Mouse (Mus musculus): ENCODE results near the gene Lima1. TPM values are rescaled to one million over a fixed set of nuclear protein-coding genes. Genes with fewer than 3 reads are reported as not detected.
A peak's percentile ranks its signal among the peaks of the same experiment; 100 is the strongest.

Gene Lima1
- polyA plus RNA-seq, 1 experiment from 2014 or later, result 14.8 TPM

DNA sequence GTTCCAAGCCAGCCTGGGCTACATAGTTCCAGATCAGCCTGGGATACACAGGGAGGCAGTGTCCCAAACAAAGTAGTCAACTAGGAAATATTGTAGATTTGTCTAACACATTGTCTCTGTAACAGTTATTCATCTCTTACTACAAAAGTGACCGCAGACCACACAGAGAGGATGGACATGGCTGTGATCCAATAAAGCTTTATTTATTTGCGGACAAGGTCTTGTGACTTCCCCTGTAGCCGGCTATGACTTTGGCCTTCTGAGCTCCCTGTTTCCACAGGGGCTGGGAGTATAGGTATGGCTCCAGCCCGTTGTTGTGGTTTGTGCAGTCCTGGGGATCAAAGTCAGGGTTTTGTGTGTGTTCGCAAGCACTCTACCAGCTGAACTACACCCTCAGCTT lies 3.3 kb upstream of the Lima1 start:
- no peaks in the 10 kb centered on the region for H3K9me3 ChIP-seq (ENCODE audit: low read length)
- no peak overlapping the region for H3K4me3 ChIP-seq (ENCODE audit: low read depth, low read length)
- 57% methylated on average over 5 of the region's 5 CpGs for WGBS (ENCODE audit: insufficient replicate concordance)
- TF ChIP-seq EP300 (IDR thresholded peaks at IDR 0.05; ENCODE audit: low read depth) (no peak), CTCF (IDR thresholded peaks at IDR 0.05; ENCODE audit: low read depth) (no peak)
- DNase-seq, result no peak
- no peak overlapping the region for H3K9ac ChIP-seq (replicated peaks)
- H3K4me2 ChIP-seq (ENCODE audit: low read depth, low read length), result no peak overlapping the region
- H3K4me1 ChIP-seq (ENCODE audit: insufficient read depth), result peaks cover 19% of the 10 kb centered on the region
- no peaks in the 10 kb centered on the region for H3K27me3 ChIP-seq (ENCODE audit: insufficient read depth, low read length)
- no peak overlapping the region for H3K27ac ChIP-seq (ENCODE audit: low read depth)
- no peaks in the 10 kb centered on the region for H3K36me3 ChIP-seq (replicated peaks; ENCODE audit: insufficient read depth, low read length)
- ATAC-seq, result 0 out of 2 replicates have a peak, but pooled peaks have one; percentile 7

DNA sequence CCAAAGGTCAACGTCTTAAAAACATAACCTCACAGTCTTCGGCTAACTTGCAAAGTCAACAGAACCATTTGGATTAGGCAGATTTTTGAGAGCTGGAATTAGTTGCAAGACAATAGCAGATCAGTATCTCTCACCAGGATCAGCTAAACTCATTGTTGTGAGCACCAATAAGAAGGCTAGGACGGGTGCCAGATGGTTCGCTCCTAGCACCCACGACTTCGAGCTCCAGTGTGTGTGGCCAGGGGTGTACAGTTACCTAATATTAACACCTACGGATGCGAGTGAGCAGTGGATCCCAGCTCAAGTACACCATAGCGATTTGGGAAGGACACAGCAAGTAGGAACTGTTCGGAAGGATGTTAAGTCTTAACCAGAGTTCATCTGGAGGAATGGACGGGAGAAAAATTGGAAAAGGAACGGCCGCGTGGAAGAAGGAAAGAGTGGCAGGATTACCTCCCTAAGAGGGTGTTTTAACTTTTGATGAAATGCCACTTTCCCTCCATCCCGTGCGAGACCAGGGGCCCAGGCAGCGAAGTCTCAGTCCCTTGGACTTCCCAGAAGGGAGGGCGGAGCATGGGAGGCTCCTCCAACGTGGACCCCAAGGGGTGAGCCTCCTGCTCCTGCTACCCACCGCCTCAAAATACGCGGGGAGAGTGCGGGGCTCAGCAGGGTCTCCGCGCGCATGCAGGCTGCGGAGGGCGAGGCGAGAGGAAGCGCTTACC lies 483 bp downstream of the Lima1 start:
- H3K27ac ChIP-seq (ENCODE audit: low read depth), result peak overlapping the region; percentile 44; the same call in 1 of the 2 replicates
- H3K4me2 ChIP-seq (ENCODE audit: low read depth, low read length), result peak overlapping the region; percentile 90
- no peaks in the 10 kb centered on the region for H3K27me3 ChIP-seq (ENCODE audit: insufficient read depth, low read length)
- peak overlapping the region; percentile 57 for H3K4me3 ChIP-seq (ENCODE audit: low read depth, low read length)
- H3K9ac ChIP-seq (replicated peaks), result peak overlapping the region; percentile 59
- ATAC-seq, result peak; percentile 44
- TF ChIP-seq EP300 (IDR thresholded peaks at IDR 0.05; ENCODE audit: low read depth) (no peak), CTCF (IDR thresholded peaks at IDR 0.05; ENCODE audit: low read depth) (no peak)
- 5% methylated on average over 25 of the region's 30 CpGs for WGBS (ENCODE audit: insufficient replicate concordance)
- no peaks in the 10 kb centered on the region for H3K9me3 ChIP-seq (ENCODE audit: low read length)
- H3K36me3 ChIP-seq (replicated peaks; ENCODE audit: insufficient read depth, low read length), result no peaks in the 10 kb centered on the region
- no peak for DNase-seq
- H3K4me1 ChIP-seq (ENCODE audit: insufficient read depth), result peaks cover 25% of the 10 kb centered on the region

DNA sequence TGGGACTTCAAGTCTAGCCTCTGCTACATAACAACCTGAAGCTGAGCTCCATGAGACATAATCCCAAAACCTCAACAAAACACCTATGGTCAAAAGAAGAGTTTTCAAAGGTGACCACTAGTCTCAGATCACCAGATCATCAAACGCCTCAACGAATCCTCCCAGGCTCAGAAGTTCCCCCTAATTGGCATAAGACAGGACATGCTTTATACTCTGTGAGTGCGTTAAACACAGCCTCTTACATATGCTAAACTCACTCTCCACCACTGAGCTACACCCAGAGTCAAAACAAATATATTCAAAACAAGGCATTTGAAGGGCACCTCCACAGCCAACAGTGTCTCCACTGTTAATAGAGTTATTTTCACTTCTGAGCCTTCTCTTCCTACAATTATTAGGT lies 2.7 kb downstream of the Lima1 start:
- 76% methylated on average over 3 of the region's 3 CpGs for WGBS (ENCODE audit: insufficient replicate concordance)
- TF ChIP-seq CTCF (IDR thresholded peaks at IDR 0.05; ENCODE audit: low read depth) (no peak), EP300 (IDR thresholded peaks at IDR 0.05; ENCODE audit: low read depth) (no peak)
- no peak overlapping the region for H3K4me2 ChIP-seq (ENCODE audit: low read depth, low read length)
- no peak overlapping the region for H3K9ac ChIP-seq (replicated peaks)
- H3K27me3 ChIP-seq (ENCODE audit: insufficient read depth, low read length), result no peaks in the 10 kb centered on the region
- H3K4me3 ChIP-seq (ENCODE audit: low read depth, low read length), result no peak overlapping the region
- no peak overlapping the region for H3K27ac ChIP-seq (ENCODE audit: low read depth)
- no peak for ATAC-seq
- H3K36me3 ChIP-seq (replicated peaks; ENCODE audit: insufficient read depth, low read length), result no peaks in the 10 kb centered on the region
- peaks cover 26% of the 10 kb centered on the region for H3K4me1 ChIP-seq (ENCODE audit: insufficient read depth)
- DNase-seq, result no peak
- no peaks in the 10 kb centered on the region for H3K9me3 ChIP-seq (ENCODE audit: low read length)

DNA sequence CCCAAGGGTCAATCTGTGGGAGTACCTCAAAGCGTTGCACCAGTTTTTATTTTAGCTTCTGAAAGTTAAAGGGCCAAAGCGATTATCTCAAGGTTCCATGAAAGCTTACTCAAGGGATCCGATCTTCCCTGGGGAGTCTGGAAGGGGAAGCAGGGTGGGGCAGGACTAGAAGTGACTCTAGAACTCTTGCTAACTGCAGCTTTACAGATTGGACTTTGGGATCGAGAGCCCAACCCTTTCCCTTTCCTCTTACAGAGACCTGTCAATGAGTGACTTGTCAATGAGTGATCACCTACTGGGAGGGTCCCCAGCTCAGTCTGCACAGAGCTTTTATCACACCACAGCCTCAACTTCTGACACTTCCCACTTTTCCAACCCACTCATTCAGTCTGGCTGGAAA lies 7.6 kb downstream of the Lima1 start:
- H3K27me3 ChIP-seq (ENCODE audit: insufficient read depth, low read length), result no peaks in the 10 kb centered on the region
- no peak overlapping the region for H3K4me3 ChIP-seq (ENCODE audit: low read depth, low read length)
- H3K9ac ChIP-seq (replicated peaks), result no peak overlapping the region
- ATAC-seq, result 0 out of 2 replicates have a peak, but pooled peaks have one; percentile 49
- H3K27ac ChIP-seq (ENCODE audit: low read depth), result peak overlapping the region; percentile 60
- no peak for DNase-seq
- H3K9me3 ChIP-seq (ENCODE audit: low read length), result no peaks in the 10 kb centered on the region
- no peak overlapping the region; the same call in 1 of the 2 replicates for H3K4me2 ChIP-seq (ENCODE audit: low read depth, low read length)
- no peaks in the 10 kb centered on the region for H3K36me3 ChIP-seq (replicated peaks; ENCODE audit: insufficient read depth, low read length)
- TF ChIP-seq CTCF (IDR thresholded peaks at IDR 0.05; ENCODE audit: low read depth), result no peak
- TF ChIP-seq EP300 (IDR thresholded peaks at IDR 0.05; ENCODE audit: low read depth), result no peak
- WGBS (ENCODE audit: insufficient replicate concordance), result 47% methylated on average over 4 of the region's 4 CpGs
- H3K4me1 ChIP-seq (ENCODE audit: insufficient read depth), result peaks cover 14% of the 10 kb centered on the region

DNA sequence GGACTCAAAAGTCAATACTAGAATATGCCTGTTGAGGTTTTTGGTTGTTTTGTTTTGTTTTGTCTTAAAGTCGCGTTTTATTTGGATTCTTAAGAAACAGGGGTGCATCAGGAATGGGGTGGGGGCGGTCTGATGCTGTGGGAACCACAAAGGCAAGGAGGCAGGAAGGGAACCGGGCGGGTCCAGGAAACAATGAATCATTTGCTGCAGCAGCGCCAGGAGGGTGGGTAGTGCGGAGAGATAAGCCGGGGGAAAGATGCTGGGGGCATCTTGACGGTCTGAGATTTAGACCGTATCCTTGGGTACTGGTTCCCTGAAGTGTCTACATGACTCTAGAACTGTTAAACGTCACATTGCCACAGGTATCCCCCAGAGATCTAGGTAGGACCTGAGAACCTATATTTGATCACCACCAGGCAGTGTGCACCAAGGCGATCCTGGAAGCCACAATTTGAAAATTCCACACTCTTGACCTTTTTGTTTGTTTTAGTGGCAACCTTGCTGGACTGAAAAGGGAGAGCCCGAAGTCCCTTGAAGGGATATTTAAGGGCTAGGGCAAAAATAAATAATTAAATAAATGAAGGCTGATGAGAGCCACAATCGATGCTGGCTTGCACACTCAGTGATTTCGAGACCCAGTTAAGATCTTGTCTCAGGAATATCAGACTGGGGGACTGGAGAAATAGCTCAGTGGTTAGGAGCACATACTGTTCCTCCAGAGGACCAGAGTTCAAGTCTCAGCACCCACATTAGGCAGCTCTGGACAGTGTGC lies 8.6 kb downstream of the Lima1 start:
- no peaks in the 10 kb centered on the region for H3K36me3 ChIP-seq (replicated peaks; ENCODE audit: insufficient read depth, low read length)
- H3K9ac ChIP-seq (replicated peaks), result no peak overlapping the region
- H3K4me3 ChIP-seq (ENCODE audit: low read depth, low read length), result no peak overlapping the region
- DNase-seq (no peak), ATAC-seq (no peak)
- TF ChIP-seq EP300 (IDR thresholded peaks at IDR 0.05; ENCODE audit: low read depth), result no peak
- no peak for TF ChIP-seq CTCF (IDR thresholded peaks at IDR 0.05; ENCODE audit: low read depth)
- H3K4me2 ChIP-seq (ENCODE audit: low read depth, low read length), result no peak overlapping the region
- 20% methylated on average over 15 of the region's 15 CpGs for WGBS (ENCODE audit: insufficient replicate concordance)
- H3K27ac ChIP-seq (ENCODE audit: low read depth), result peak overlapping the region; percentile 69
- no peaks in the 10 kb centered on the region for H3K27me3 ChIP-seq (ENCODE audit: insufficient read depth, low read length)
- H3K4me1 ChIP-seq (ENCODE audit: insufficient read depth), result peaks cover 14% of the 10 kb centered on the region
- no peaks in the 10 kb centered on the region for H3K9me3 ChIP-seq (ENCODE audit: low read length)

DNA sequence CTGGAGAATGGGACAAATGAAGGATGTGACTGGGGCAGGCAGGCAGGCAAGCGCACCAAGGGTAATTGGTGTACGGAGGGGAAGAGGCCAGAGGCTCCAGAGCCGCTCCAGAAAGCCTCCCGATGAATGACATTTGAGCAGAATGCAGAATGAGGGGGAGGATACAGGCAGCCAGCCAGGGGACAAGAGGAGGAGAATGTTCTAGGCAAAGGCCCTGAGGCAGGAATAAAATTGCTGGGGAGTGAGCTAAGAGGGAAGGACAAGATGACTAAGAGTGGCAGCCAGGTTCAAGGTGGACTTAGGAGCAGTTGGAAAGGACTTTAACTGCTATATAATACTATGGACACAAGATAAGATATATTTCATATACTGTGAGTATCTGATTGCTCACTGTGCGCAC lies 9.3 kb downstream of the Lima1 start:
- H3K4me3 ChIP-seq (ENCODE audit: low read depth, low read length), result no peak overlapping the region
- DNase-seq, result no peak
- H3K36me3 ChIP-seq (replicated peaks; ENCODE audit: insufficient read depth, low read length), result no peaks in the 10 kb centered on the region
- H3K9ac ChIP-seq (replicated peaks), result no peak overlapping the region; the same call in 1 of the 2 replicates
- 0 out of 2 replicates have a peak overlapping the region, but pooled peaks have one; percentile 3 for H3K4me2 ChIP-seq (ENCODE audit: low read depth, low read length)
- no peaks in the 10 kb centered on the region for H3K27me3 ChIP-seq (ENCODE audit: insufficient read depth, low read length)
- ATAC-seq, result peak; percentile 34
- peaks cover 14% of the 10 kb centered on the region for H3K4me1 ChIP-seq (ENCODE audit: insufficient read depth)
- H3K9me3 ChIP-seq (ENCODE audit: low read length), result no peaks in the 10 kb centered on the region
- TF ChIP-seq CTCF (IDR thresholded peaks at IDR 0.05; ENCODE audit: low read depth), result no peak
- TF ChIP-seq EP300 (IDR thresholded peaks at IDR 0.05; ENCODE audit: low read depth), result no peak
- 22% methylated on average over 5 of the region's 5 CpGs for WGBS (ENCODE audit: insufficient replicate concordance)
- H3K27ac ChIP-seq (ENCODE audit: low read depth), result peak overlapping the region; percentile 69
